Mouse (Mus musculus): ENCODE results near the gene Arhgef15.
"Not testable (repeated sequence)": the region's sequence is repeated elsewhere in the genome, so short reads cannot be mapped to it uniquely, and the experiment has no call there.

Arhgef15 gene

DNA sequence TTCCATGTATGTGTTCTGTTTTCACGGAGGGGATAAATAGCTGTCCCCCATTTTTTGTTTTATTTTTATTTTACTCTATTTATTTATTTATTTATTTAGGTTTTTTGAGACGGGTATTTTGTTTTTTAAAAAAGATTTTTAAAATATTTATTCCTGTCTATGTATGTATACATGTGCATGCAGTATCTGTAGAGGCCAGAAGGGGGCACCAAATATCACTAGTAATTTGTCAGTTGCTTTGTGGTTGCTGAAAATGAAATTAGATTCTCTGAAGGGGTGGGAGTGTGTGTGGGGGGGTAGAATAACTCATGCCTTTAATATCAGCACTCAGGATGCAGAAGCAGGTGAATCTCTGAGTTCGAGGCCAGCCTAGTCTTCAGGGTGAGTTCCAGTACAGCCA lies 8.6 kb upstream of the Arhgef15 start:
- DNase-seq (ENCODE audit: low read depth, low spot score) = no peak

DNA sequence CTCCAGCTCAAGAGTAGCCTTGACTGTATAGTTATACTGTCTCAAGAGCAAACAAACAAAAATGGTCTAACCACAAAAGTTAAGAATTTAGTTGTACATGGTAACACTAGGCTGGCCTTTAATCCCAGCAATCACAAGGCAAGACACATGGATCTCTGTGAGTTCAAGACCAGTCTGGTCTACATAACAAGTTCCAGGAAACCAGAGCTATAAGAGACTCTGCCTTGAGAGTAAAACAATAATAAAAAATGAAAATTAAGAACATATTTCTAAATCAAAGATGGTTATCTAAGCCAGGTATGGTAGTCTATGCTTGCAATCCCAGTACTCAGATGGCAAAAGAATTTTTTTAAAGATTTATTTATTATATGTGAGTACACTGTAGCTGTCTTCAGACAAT lies 7.8 kb upstream of the Arhgef15 start:
- DNase-seq (ENCODE audit: low read depth, low spot score) = no peak

DNA sequence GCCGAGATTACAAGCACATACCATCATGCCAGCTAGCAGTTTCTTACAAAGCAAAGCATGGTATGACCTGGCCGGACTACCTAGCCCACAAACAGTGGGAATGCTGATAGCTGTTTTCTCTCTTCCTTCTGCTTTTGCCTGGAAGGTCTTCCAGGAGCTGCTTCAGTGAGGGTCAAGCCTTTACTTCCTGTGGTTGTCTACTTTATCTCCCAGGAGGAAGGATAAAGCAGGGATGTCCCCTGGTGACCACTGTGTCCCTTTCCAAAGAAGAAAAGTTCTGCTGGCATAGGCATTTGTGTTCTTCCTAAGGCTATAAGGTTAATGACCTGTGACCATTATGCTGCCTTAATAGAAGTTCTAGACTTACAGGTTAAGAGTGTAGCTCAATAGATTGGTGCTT lies 6.1 kb upstream of the Arhgef15 start:
- no peak for DNase-seq (ENCODE audit: low read depth, low spot score)

DNA sequence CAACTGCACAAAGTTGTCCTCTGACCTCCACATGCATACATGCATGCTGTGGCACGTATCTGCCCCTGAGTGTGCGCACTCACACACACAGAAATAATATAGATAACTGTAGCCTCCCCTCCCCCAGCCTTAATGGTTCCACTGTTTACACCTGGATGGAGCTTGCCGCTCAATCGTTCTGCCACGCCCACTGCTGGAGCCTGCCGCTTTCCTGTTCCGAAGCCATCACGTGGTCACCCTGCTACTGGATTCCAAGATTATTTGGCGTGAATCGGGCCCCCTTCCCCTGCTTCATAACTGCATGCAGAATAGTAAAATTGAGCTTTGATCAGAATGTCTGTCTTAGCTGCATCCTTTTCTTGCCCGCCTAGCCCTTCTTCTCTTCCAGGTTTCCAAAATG lies 4.9 kb upstream of the Arhgef15 start:
- DNase-seq (ENCODE audit: low read depth, low spot score) = not testable (repeated sequence)

DNA sequence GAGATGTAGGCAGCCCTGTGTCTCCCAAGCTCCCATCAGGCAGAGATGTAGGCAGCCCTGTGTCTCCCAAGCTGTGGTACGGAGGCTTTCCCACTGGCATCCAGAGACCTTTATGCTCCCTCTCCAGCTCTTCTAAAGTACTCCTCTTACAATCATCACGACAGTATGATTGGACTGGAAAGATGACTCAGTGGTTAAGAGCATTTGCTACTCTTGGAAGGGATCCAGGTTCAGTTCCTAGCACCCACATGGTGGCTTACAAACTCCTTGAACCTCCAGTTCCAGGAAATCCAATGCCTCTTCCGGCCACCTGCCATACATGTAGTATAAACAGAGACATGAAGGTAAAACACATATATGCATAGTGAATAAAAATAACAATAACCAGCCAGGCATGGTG lies 4.3 kb upstream of the Arhgef15 start:
- DNase-seq (ENCODE audit: low read depth, low spot score) = no peak

DNA sequence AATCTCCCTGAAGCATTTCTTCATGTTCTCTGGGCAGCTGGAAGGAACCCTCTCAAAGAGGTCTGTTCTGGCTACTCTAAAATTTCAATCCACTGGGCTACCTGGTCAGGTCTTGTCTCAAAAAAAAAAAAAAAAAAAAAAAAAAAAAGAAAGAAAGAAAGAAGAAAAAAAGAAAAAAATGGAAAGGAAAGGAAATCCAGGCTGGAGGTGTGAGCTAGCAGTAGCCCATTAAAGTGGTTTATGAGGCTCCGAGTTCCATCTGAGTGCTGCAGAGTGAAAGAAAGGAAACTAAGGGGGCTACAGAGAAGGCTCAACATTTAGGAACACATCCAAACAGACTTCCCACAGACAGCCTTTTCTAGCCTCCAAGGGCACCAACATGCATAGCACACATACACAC lies 691 bp upstream of the Arhgef15 start:
- DNase-seq (ENCODE audit: low read depth, low spot score) = no peak

DNA sequence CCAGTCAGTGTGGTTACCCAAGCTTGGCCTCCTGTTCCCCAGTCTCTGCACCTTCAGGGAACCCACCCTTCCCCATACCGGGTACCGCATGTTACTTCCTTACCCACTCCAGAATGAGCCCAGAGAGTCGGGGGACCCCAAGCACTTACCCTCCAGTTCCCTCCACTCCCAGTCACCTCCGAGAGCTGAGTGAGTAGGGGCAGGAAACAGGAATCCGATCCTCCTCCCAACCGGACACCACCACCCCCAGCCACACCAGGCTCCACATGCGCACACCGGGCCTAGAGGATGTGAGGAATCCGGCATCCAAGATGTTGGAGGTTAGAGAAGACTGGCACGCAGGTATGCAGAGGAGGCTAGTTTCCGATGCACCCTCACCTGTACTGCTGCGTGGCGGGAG lies 583 bp downstream of the Arhgef15 start:
- DNase-seq (ENCODE audit: low read depth, low spot score) = no peak

DNA sequence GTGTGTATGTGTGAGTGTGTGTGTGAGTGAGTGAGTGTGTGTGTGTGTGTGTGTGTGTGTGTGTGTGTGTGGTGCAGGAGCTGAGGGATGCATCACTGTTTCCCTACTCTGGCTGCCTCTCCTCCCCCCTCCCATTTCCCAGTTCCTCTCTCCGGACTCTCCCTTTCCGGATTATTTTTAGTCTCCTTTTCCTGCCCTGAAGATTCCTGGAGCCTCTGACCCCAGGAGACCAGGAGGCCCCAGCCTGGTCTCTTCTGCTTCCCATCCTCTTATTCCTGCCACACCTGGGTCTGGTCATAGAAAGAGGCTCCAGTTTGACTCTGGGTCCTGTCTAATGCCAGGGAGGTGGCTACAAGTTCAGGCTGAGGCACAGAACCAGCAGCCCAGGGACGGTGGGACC lies 1.2 kb downstream of the Arhgef15 start:
- DNase-seq (ENCODE audit: low read depth, low spot score) = no peak

DNA sequence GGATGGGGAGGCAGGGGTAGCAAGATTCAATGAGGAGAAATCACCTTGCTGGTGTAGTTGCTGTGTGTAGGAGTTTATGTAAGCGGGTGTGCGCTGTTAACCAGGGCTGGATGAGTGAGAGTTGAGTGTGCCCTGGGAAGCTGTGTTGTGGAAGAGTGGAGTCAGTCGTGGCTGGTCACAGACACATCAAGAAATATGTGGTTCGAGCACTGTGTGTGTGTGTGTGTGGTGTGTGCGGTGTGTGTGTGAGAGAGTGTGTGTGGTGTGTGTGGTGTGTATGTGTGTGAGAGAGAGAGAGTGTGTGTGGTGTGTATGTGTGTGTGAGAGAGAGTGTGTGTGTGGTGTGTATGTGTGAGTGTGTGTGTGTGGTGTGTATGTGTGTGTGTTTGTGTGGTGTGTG lies 1.8 kb downstream of the Arhgef15 start:
- DNase-seq (ENCODE audit: low read depth, low spot score) = no peak

DNA sequence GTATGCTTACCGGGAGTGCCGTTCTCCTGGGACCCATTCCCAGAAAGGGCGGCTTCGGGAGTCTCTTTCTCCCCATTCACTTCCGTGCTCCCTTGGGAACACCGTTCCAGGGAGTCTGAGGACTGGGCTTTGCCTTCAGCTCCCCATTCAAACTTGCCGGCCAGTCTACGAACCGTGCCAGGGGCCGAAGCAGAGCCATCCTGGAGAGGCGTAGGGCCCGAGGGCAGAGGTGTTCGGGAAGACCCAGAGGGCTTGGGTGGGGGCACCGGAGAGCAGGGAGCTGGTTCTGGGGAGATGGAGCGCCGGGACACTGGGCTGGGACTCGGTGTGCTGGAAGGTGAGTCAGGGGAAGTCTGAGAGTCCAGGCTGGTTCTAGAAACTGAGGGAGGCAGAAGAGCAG lies 2.9 kb downstream of the Arhgef15 start:
- DNase-seq (ENCODE audit: low read depth, low spot score) = no peak

DNA sequence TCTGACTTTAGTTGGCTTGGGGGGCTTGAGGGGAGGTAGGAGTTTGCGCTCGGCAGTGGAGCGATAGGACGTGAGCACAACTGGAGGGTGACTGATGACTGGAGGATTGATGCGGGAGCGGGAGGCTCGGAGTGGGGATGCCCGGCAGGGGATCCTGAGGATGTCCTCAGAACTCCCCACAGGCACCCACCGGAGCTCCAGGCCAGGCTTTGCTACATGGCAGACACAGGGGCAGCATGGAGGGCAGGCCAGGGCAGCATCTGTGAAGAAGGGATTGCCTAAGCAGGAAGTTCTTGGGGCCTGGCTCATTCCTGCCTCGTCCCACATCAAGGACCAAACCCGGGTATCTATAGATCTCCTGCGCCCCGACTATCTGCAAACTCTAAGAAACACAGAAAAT lies 3.4 kb downstream of the Arhgef15 start:
- no peak for DNase-seq (ENCODE audit: low read depth, low spot score)

DNA sequence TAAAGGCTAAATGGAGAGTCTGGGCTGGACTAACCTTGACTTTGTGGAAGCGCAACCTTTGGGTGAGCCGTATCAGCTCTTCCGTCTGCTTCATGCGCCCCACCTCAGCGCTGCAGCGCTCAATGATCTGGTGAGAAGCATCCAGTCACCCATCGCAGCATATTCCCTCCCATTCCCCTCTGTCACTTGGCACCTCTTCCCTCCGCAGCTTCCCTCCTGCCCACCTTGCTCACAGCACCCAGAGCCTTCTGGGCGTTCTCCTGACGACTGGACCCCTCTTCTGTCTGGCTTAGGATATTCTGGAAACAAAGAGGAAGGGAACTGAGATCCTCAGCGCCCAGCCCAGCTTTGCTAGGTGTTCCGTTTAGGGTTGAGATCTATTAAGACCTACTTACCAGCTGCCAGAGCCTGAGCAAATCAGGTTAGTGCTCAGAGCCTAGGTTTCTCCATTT lies 9.7 kb downstream of the Arhgef15 start:
- DNase-seq (ENCODE audit: low read depth, low spot score) = peak; percentile 21

DNA sequence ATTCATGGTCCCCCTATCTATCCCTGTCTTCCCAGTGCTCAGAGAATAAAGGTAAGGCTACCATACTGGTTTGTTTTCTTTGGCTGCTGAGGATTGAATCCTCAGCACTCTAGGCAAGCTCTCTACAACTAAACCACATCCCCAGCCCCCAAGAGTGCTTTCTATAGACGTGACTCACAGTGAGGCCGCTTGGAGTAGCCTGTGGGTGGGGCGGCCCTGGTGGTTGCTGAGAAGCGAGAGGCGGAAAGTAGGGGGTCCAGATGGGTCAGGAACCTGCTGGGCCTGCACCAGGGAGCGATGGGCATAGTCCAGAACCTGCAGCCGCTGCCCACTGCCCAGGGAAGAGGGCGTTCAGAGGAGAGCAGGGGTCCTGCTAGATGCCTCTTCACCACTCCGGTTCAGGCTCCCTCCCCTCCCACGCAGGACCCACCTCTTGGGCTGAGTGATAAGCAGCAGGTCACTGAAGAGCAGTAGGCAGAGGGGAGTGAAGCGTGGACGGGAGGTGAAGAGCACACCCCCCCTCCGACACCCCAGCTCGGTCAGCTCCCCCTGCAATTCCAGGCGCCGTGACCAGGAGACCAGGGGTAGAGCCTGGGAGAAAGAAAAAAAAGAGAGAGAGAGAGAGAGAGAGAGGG lies 10.4 kb downstream of the Arhgef15 start:
- no peak for DNase-seq (ENCODE audit: low read depth, low spot score)

DNA sequence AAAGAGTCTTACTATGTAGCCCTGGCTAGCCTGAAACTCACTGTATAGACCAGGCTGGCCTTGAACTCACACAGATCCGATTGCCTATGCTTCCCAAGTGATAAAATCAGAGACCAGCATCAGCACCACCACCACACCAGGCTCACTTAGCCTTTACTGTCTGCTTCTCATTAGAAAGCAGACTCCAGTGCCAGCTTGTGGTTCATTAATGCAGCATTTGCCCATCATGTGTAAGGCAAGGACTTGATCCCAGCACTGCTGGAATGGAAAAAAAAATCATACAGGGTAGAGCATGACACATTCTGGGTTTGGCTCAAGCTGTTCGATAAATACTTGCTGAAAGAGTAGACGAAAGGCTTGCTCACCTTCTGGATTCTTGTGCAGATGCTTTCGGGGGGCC lies 11.3 kb downstream of the Arhgef15 start:
- no peak for DNase-seq (ENCODE audit: low read depth, low spot score)

DNA sequence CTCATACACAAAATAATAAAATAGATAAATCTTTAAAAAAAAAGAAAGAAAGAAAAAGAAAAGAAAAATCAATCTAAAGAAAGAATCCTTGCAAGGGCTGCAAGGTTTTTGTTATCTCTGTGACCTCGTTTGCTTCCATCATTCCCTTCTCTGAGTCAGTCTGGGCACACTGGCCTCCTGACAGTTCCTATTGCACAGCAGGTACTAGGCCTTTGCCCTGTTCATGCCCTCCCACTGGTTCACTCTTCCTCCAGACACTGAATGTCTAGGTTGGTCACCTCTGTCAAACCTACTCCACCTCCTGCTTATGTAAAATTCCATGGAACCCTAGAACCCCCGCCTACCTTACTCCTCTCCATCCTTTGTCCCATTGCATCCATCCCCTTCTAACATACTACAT lies 12.0 kb downstream of the Arhgef15 start:
- no peak for DNase-seq (ENCODE audit: low read depth, low spot score)

DNA sequence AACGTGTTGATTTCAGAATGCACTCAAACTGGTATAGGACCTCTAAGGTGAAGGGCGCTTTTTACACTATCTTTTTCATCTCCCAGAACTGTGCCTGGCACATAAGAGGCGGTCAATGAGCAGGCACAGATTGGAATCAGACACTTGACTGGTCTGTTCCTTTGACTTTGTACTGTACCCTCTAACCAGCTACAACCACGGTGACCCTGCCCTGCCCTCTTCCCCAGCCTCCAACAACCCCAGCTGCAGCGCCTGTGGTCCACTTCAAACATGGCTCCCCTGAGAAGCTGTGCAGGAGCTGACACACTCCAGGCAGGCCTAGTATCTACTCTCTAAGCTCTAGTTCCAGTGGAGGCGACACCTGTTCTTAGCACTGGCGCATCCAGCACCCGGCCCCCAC lies 14.5 kb downstream of the Arhgef15 start:
- no peak for DNase-seq (ENCODE audit: low read depth, low spot score)

DNA sequence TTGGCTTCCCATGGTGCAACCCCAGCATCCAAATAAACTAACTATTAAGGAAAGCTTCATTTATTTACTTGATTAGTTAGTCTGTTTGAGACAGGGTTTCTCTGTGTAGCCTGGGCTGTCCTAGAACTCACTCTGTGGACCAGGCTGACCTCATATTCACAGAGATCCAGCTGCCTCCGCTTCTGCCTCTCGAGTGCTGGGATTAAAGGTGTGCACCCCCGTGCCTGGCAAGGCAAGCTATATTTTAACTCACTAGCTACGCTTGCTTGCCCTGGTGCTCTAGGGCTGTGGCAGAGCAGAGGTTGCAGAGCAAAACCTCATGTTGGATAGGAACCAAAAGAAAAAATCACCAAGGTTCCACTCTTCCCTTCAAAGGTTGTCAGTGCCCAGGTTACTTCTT lies 16.8 kb downstream of the Arhgef15 start:
- DNase-seq (ENCODE audit: low read depth, low spot score) = no peak

DNA sequence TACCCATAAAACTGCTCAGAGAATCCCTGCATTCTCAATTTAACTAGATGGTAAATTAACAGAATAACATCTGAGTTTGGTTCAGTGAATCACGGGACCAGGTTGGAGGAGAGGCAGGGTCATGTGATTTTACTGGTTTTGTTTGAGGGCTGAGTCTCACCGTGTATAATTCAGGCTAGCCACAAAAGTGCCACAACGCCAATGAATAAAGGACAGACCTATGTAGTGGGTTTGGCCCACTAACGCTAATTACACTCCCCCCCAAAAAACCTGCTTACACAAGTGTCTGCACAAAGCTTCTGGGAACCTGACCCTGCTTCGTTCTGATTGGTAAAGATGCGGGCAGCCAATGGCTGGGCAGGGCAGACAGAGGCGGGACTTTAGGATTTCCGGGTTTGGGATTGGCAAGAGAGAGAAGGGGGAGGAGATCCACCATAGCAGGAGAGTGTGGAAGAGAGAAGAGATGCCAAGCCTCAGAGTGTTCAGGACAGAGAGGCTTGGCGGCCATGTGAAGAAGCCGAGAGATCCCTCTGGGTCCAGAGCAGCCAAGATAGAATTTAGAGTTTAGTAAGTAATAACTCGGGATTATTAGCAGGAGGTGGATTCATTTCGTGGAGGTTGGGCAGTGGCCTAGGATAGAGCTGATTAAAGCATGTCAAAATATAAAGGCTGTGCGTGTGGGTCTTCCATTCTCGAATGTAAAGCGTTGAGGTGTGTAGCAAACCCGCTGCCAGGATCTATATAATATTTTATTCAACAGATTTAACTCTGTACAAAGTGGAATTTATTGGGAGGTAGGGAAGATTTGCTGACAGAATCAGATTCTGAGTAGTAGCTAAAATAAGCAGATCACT lies 17.6 kb downstream of the Arhgef15 start:
- DNase-seq (ENCODE audit: low read depth, low spot score) = peak; percentile 84

DNA sequence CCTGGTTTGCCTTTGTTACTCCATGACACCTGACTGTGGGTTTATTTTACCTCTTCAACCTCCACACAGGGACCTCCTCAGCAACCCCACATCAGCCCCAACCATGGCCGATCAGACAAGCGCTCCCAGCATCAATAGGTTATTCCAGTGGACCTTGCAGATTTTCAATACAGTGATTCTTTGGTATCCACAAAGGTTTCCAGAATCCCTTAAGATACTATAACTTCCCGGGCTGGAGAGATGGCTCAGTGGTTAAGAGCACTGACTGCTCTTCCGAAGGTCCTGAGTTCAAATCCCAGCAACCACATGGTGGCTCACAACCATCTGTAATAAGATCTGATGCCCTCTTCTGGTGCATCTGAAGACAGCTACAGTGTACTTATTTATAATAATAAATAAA lies 20.3 kb downstream of the Arhgef15 start:
- DNase-seq (ENCODE audit: low read depth, low spot score) = not testable (repeated sequence)

DNA sequence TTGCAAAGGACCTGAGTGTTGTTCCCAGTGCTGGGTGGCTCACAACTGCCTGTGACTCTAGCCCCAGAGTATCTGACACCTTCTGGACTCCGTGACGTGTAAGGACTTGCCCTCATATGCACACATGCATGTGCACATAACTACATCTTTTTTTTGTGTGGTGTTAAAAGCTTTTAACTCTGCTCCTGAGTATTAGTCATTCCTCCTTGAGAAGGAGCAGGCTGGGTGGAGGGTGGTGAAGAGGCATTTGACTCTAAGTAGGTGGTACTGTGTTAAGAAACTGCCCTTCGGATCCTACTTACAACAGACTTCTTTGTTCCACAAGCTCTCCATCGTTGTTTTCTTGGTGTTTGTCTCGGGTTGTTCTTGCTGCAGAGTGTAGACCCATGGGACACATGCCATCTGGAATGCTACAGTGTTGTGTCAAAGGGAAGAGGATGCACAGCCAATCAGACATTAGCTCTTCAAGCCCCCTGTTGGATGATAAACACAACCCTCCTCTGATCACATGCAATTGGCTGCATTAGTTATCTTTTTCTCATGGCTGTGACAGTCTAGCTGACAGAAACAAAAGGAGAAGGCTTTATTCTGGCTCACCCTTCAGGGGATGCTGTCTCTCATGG lies 23.3 kb downstream of the Arhgef15 start:
- no peak for DNase-seq (ENCODE audit: low read depth, low spot score)

DNA sequence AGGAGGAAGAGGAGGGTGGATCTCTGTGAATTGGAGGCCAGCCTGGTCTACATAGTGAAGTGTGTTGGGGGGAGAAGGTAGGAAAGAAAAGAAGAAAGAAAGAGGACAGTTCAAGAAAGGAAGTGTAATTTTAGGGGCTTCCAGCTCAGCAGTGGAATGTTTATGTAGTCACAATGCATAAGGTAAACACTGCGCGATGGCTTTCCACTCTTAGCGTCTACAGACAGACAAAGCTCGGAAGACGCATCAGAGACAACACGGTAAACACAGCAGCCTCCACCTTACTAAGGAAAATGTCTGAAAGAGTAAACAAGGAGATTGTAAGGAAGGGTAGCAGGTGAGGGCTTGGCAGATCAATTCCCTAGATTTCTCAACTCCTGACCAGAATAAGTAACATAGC lies 27.3 kb downstream of the Arhgef15 start:
- DNase-seq (ENCODE audit: low read depth, low spot score) = no peak

DNA sequence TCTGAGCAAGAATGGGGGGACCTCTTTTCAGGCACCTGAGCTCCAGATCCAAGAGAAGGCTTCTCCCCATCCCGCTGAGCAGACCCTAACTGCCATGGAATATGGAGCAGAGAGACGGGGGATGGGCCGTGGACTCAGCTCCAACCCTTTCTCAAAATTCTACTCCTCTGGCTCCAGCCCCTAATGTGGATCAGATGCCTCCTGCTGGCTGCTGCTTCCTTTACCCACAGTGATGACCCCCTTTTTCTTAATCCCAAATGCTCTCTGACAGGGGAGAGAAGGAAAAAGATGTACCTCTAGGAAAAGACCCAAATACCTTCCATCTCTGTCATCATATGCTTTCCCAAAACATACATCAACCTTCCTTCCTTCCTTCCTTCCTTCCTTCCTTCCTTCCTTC lies 30.3 kb downstream of the Arhgef15 start, which contains the start of gene Odf4:
Gene Odf4, minus strand, starts transcription at position 101 of the 400 bp plus-strand sequence.
- no peak for DNase-seq (ENCODE audit: low read depth, low spot score)

DNA sequence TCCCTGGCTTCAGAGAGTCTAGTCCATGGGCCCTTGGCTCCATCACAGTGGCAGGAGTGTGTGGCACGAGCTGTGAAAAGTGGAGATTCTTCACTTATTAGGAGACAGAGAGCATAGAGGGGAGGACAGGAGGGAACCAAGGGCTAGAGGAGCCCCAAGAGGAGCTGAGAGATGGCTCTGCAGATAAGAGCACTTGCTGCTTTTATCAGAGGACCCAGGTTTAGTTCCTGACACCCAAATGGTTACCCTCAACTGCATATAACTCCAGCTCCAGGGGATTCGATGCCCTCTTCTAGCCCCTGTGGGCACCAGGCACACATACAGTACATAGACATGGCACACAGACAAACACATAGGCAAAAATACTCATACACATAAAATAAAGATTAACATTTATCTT lies 32.5 kb downstream of the Arhgef15 start:
- DNase-seq (ENCODE audit: low read depth, low spot score) = no peak
